Mouse (Mus musculus) embryo, embryonic 9.5 days (tissue): ENCODE measurements around the gene Zfp146.
"Not testable (repeated sequence)": the region's sequence is repeated elsewhere in the genome, so short reads cannot be mapped to it uniquely, and the experiment has no call there.

Source experiments
- DNase-seq: peaks from one replicate; pipeline ENCODE4 v3.0.0-alpha.2; 2017; ENCODE audit errors: extremely low spot score

Gene Zfp146

GRCm38 (mm10) chr7:30192088-30192487, 22.5 kb upstream of the Zfp146 start:
- no peak for DNase-seq

- no peak for DNase-seq
Measured at GRCm38 (mm10) chr7:30189116-30189491, 19.6 kb upstream of the Zfp146 start.

GRCm38 (mm10) chr7:30188344-30189115, 19.0 kb upstream of the Zfp146 start:
- DNase-seq = no peak

GRCm38 (mm10) chr7:30184641-30185348, 15.2 kb upstream of the Zfp146 start:
- DNase-seq = no peak

GRCm38 (mm10) chr7:30183879-30184289, 14.3 kb upstream of the Zfp146 start, which contains the start of gene Cox7a1:
Gene Cox7a1 (plus strand): TSS chr7:30184144.
- peak; percentile 86 for DNase-seq

GRCm38 (mm10) chr7:30183189-30183588, 13.6 kb upstream of the Zfp146 start:
- not testable (repeated sequence) for DNase-seq

GRCm38 (mm10) chr7:30181929-30182328, 12.4 kb upstream of the Zfp146 start:
- not testable (repeated sequence) for DNase-seq

GRCm38 (mm10) chr7:30181308-30181707, 11.8 kb upstream of the Zfp146 start:
- DNase-seq = peak; percentile 70

GRCm38 (mm10) chr7:30178256-30178655, 8.7 kb upstream of the Zfp146 start:
- no peak for DNase-seq

- no peak for DNase-seq
Measured at GRCm38 (mm10) chr7:30176474-30176873, 6.9 kb upstream of the Zfp146 start.

- DNase-seq = no peak
Measured at GRCm38 (mm10) chr7:30170283-30170951, 867 bp upstream of the Zfp146 start.

- no peak for DNase-seq
Measured at GRCm38 (mm10) chr7:30168914-30169582, 502 bp downstream of the Zfp146 start.

GRCm38 (mm10) chr7:30164745-30165144, 4.8 kb downstream of the Zfp146 start:
- no peak for DNase-seq

- no peak for DNase-seq
Measured at GRCm38 (mm10) chr7:30163113-30163512, 6.4 kb downstream of the Zfp146 start.

GRCm38 (mm10) chr7:30155507-30155906, 14.0 kb downstream of the Zfp146 start:
- DNase-seq = no peak

GRCm38 (mm10) chr7:30154040-30154439, 15.5 kb downstream of the Zfp146 start:
- DNase-seq = no peak

- no peak for DNase-seq
Measured at GRCm38 (mm10) chr7:30147011-30147410, 22.5 kb downstream of the Zfp146 start.

- DNase-seq = peak; percentile 91
Measured at GRCm38 (mm10) chr7:30143555-30144209, 25.9 kb downstream of the Zfp146 start.

- DNase-seq = no peak
Measured at GRCm38 (mm10) chr7:30143170-30143554, 26.4 kb downstream of the Zfp146 start.

- DNase-seq = no peak
Measured at GRCm38 (mm10) chr7:30136826-30137225, 32.7 kb downstream of the Zfp146 start.

GRCm38 (mm10) chr7:30132396-30132795, 37.2 kb downstream of the Zfp146 start:
- DNase-seq = no peak
